Mouse (Mus musculus) CH12.LX (cell line): Measurements from ENCODE around the gene Mctp1.

Experiments used
- CTCF ChIP-seq, 2 experiments: IDR thresholded peaks in 1 of 2; conservative IDR thresholded peaks in 1 of 2; 2 replicates each; pipeline ENCODE4 v1.5.1; 2011 to 2012; ENCODE audit warnings: low read depth in 2 of 2, low read length in 2 of 2, improper control_type of control experiment in 1 of 2, inconsistent platforms in 1 of 2, mild to moderate bottlenecking in 1 of 2, moderate library complexity in 1 of 2
- EP300 ChIP-seq: IDR thresholded peaks from 2 replicates; pipeline ENCODE4 v1.6.1; 2011; ENCODE audit warnings: low read length, improper control_type of control experiment
- ETS1 ChIP-seq: conservative IDR thresholded peaks from 2 replicates; pipeline ENCODE4 v1.6.1; 2012; ENCODE audit warnings: low read depth, mild to moderate bottlenecking, inconsistent platforms, low read length, improper control_type of control experiment, moderate library complexity
- MEF2A ChIP-seq: IDR thresholded peaks from 2 replicates; pipeline ENCODE4 v1.6.1; 2014; ENCODE audit warnings: low read depth, mild to moderate bottlenecking, inconsistent platforms, low read length, improper control_type of control experiment, borderline replicate concordance
- POLR2A ChIP-seq: IDR thresholded peaks from 2 replicates; pipeline ENCODE4 v1.6.1; 2011; ENCODE audit warnings: low read depth, mild to moderate bottlenecking, improper control_type of control experiment, low read length
- SMC3 ChIP-seq: IDR thresholded peaks from 2 replicates; pipeline ENCODE4 v1.6.1; 2011; ENCODE audit warnings: low read depth, low read length, improper control_type of control experiment
- TCF12 ChIP-seq: IDR thresholded peaks from 2 replicates; pipeline ENCODE4 v1.6.1; 2014; ENCODE audit warnings: low read depth, mild to moderate bottlenecking, inconsistent platforms, low read length, improper control_type of control experiment
- USF1 ChIP-seq: IDR thresholded peaks from 2 replicates; pipeline ENCODE4 v1.6.1; 2014; ENCODE audit warnings: low read depth, mild to moderate bottlenecking, inconsistent platforms, low read length, improper control_type of control experiment

DNA sequence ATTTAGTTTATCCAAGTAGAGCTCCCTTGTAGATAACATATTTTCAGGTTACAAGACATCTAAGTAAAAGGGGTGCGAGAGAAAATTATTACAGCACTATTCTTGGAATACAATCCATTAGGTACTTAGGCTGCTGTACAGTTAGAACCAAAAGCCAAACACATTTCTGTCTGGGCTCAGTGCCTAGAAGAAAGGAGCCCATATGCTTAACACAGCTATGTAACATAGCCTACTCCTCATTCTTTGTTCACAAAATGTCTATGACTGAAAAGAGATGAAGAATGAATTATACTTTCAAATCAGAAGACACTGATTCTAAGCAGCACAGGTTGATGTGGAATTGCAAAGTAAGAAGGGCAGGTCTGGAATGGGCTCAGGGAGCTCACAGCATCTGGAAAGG, 664.1 kb downstream of the Mctp1 start:
- TF ChIP-seq CTCF (conservative IDR thresholded peaks at IDR 0.05 in 1 of 2, IDR thresholded peaks at IDR 0.05 in 1 of 2; ENCODE audit: low read depth in 2 of 2, low read length in 2 of 2) (no peak), USF1 (no peak), POLR2A (no peak), TCF12 (no peak), EP300 (no peak), SMC3 (no peak), ETS1 (no peak), MEF2A (no peak)
